Mouse (Mus musculus) right cerebral cortex, postnatal 4 days (tissue): Measurements from ENCODE around the gene Cd2.
A peak's percentile ranks its signal among the peaks of the same experiment; 100 is the strongest.

Experiments used
- DNase-seq: peaks from one replicate; pipeline ENCODE4 v3.0.0-alpha.2; 2022

Gene Cd2

GRCm38 (mm10) chr3:101287911-101288311 is at the start of gene Cd2:
Gene Cd2 (minus strand): TSS chr3:101287939.
- DNase-seq: no peak

GRCm38 (mm10) chr3:101328617-101329016 is 40.9 kb upstream of the Cd2 start:
- no peak for DNase-seq

- no peak for DNase-seq
Measured at GRCm38 (mm10) chr3:101327248-101327647, 39.5 kb upstream of the Cd2 start.

- no peak for DNase-seq
Measured at GRCm38 (mm10) chr3:101322437-101322836, 34.7 kb upstream of the Cd2 start.

- no peak for DNase-seq
Measured at GRCm38 (mm10) chr3:101320874-101321273, 33.1 kb upstream of the Cd2 start.

DNA sequence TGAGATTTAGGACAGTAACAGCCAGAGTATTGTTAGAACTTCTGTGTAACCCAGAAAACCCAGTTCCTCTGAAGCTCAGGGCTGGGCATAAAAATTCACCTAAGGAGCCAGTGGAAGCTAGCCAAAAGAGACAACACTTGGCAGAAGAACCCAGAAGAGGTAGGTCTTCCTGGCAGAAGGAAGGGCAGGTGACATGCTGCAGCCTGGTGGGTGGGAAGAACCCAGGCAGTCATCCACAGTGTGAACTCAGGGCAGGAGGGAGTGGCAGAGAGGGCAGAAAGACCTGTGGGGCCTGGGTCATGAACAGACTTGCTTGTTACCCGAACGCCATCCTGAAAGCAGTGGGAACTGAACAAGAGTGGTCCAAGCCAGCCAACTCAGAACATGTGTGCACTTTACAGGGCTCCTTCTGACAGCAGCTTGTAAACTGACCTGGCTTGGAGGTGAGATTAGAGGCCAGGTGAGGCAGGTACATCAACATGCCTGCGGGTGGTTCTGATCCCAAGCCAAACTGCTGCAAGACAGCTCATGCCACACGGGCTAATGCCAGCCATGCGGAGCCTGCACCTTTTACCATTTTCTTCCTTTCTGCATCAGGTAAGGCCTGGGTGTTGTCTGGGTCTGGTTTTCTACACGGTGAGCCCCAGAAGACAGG is 30.9 kb upstream of the Cd2 start:
- peak; percentile 0 for DNase-seq

GRCm38 (mm10) chr3:101318115-101318514 is 30.4 kb upstream of the Cd2 start:
- peak; percentile 61 for DNase-seq

GRCm38 (mm10) chr3:101314954-101315353 is 27.2 kb upstream of the Cd2 start:
- DNase-seq: no peak

DNA sequence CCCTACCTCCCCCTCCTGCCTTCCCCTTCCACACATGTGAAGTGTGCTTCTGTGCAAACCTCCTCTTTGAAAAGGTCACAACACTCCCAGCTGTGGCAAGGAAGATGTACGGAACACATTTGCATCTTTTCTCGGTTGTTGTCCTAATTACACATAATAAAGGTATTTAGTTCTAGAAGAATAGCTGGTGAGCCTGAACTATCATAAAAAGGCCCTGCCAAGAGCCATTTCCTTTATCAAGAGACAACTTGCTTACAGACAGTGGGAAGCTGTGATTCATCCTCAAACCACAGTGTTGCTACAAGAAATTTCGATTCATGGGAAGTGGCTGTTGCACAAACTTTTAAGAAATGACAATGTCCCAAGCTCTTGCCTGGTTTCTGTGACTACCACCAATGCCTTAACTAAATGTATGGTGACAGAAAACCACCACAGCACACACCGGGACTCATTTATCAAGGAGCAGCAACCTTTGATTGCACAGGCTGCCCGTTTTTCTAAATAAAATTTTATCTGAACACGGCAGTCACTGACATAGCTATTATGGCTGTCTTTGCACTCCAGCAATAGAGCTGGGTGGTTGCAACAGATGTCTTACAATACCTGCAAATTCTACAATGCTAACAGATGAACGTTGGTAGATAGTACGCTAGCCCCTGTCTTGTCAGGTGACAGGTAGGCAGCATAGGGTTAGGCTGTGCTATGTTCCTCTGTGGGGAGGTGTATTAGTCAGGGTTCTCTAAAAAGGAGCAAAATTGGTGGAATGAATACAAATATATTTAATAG is 25.7 kb upstream of the Cd2 start:
- peak; percentile 0 for DNase-seq

DNA sequence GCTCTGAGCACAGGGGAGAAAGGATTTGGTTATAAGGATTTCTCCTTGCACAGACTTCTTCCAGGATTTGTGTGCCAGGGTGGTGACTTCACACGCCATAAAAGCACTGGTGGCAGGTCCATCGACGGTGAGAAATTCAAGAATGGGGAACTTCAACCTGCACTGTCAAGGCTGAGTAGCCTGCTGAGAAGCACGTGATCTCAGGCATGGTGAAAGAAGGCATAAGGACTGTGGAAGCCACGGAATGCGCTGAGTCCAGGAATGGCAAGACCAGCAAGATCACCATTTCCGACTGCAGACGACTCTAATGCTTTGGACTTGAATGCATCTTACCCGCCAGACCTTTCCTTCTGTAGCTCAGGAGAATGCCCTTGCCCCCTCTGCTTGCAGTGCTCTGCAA is 23.2 kb upstream of the Cd2 start:
- no peak for DNase-seq

DNA sequence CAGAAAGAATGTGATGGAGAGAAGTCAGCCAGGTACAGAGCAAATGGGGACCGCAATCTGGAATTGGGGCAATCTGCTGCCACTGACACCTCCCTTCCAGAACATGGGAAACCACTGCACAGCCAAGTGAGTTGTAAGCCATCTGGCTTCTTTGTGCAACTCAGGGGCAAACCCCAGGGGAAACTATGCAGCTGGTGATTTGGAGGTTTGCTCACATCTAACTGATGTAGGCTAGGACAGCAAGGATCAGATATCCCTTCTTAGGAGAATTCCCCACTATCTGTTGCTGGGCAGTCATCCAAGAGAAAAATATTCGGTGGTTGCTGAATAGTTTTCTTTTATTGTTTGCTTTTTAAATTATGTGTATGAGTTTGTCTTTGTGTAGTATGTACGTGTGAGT is 21.9 kb upstream of the Cd2 start:
- DNase-seq: no peak

DNA sequence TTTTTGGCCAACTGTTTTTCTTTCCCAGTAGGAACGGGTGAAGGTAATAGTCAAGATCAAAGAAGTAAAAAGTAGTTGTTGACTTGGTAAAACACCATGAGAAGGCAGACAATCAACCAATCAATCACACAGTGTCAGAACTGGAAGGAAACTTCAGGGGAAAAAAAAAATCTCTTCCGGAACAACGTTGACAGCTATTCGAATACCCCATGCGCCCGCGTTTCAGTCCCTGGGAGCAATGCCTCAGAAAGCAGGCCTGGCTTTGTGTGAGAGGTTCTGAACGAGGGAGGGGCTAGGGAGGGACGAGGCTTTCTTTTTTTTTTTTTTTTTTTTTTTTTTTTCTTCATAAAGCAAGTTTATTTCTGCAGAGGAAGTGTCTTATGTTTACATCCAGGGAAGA is 18.4 kb upstream of the Cd2 start:
- DNase-seq: no peak

GRCm38 (mm10) chr3:101305046-101305445 is 17.3 kb upstream of the Cd2 start:
- DNase-seq: no peak

DNA sequence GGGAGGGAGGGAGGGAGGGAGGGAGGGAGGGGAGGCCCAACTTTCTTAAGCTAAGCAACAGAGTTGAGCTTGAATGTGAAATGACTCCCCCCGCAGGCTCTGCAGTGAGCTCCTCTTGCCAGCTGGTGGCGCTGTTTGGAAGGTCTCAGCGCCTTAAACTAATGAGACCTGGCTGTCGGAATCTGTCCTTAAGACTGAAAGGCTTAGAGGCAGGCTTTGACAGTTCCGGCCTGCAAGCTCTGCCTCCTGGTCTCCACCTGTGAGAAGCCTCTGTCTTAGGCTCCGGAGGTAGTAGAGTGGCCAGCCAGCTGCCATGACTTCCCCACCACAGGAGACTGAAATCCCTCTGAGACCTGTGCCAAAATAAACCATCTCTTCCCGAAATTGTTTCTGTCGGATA is 16.4 kb upstream of the Cd2 start:
- DNase-seq: peak; percentile 83

- peak; percentile 59 for DNase-seq
Measured at GRCm38 (mm10) chr3:101300271-101301071, 12.7 kb upstream of the Cd2 start.

DNA sequence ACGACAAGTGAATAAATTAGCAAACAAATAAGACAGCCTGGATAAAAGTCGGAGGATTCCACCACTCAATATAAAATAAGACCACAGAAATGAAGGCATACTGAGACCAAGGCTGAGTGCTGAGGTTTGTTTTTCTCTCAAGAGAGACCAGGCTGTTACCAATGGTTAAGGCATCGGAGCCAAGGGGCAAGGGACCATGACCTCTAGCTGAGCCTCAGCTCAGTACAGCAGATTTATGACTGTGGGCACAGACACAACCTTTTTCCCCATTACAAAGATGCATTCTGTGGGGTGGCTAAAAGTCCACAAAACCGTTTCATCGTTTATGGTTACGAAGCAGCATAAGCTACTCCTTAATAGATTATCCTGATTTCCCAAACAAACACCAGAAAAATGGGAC is 11.9 kb upstream of the Cd2 start:
- no peak for DNase-seq

GRCm38 (mm10) chr3:101297221-101297620 is 9.5 kb upstream of the Cd2 start:
- DNase-seq: no peak

DNA sequence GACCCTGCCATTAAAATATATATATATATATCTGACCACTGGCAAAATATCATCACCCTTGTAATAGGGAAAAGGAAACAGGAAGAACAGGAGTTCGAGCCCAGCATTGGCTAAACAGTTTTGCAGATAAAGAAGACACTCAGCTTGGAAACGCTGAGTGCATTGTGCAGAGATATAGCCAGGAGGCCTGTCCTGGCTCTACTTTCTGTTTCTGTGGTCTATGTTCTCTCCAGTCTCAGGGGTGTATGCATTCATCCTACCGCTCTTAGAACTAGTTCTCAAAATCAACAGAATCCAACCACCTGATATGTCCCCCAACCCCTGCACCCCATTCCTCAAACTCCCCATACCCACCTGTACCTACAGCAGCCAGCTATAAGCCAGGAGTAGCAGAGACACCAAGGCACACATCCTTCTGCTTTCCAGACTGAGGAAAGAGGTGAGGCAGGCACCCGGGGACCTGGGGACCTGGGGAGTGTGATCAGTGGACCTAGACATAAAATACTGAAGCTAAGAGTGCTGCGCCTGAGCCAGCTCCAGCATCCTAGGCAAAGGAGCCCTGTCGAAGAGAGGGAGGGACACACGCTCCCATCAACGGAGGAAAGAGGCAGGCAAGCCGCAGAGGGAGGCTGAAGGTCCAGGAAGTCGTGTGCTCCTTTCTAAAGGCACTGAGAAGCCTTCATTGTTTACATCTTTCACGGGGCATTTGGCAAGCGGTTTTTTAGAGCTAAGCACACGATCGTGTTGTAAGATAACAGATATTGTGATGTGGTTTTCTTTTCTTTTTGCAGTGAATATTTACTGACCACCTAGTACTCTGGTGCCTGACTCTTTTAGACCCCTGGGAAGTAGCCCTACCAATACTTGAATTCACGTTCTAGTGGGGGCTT is 8.4 kb upstream of the Cd2 start:
- DNase-seq: no peak

- peak; percentile 97 for DNase-seq
Measured at GRCm38 (mm10) chr3:101295366-101295867, 7.7 kb upstream of the Cd2 start.

DNA sequence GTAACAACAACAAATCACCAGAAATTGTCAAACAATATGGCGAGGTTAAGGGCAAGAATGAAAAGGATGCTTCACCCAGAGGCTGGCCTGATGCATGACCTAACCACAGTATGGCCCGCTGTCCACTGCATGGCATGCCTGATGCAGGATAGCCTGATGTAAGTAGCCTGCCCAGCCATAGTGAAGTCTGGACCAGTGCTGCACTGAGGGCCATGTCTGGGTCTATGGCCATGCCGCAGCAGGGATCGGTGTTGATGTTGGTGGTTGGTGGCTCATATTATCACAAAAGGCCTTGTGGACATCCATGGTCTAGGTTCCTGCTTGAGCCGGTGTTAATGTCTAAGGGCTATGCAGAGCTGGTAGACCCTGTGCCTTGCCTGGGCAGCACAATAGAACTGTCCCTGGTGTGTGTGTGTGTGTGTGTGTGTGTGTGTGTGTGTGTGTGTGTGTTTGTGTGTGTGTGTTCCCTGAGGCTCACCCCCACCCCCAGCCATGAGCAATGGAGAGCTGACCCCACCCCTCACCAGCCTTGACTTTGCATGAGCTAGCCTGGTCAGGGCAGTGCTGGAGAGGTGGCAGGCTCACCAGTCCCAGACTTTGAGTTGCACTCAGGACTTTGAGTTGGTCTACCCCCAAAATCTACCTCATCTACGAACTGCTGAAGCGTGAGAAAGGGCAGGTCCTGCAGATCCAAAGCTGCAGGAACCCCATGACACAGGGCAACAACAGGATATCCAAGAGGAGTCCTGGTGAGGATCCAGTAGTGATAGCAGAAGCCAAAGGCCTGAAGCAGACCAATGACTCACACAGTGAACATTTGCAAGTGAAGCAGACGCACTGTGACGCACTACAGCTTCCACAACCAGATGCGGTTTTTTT is 7.0 kb upstream of the Cd2 start:
- DNase-seq: no peak

DNA sequence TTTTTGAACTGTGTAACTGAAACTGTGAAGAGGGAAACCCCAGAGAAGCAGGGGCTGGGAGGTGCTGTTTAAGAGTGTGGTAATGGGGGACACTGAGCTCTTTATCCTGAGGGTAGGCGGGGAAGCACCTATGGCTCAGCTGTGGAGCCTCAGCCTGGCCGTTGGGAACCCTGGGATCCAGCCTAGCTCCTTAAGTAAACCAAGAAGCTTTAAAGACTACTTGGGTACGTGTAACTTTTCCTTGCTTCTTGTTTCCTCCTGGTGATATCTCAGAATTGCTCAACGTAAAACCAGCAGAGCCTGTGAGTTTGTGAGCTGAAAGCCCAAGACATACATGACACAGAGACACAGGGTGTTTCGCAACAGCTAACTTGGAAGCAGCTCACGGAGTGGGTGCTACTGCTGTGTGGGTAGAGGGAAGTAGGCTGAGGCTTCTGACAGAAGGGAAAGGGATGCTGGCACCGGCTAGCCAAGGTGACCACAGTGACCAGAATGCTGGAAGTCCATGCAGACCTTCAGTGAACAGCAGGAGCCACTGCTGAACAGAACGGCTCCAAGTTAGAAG is 5.9 kb upstream of the Cd2 start:
- DNase-seq: no peak
